In the genomic region with DNA sequence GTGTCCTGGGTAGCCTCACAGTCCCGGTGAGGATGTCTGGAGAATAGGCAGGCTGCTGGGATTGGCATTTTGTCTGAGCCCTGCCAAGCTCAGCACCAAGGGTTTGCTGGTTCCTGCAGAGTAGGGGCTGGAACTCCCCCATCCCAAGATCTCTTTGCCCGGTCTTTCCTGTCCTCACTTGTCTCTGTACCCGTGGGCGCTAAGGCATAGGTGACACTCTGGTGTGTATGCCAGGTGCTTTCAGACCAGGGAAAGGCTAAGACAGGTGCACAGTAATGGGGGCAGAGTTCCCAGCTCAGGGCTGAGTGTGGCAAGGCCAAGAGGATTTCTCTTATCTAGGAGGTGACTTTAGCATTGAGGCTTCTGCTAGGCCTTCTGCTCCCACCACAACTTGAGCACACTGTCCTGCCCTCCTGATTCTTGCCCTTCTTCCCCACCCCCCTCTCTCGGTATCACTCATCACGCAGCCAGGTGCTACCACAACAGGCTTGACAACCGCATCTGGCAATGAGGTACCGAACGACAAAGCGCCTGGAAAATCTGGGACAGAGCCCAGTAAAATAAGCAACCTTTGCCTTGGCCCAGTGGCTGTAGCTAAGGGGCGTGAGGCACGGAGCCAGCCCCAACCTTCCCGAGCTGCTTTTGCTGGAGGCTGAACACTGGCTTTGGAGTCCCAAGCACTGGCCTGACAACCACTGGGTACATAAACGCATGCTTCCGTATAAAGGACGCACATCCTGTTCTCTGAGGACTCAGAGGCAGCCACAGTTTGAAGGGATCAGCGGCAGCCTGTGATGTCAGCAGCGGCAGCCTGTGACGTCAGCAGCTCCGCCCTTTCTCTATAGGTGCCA, we compare ENCODE assay signal across 12 mouse cellular contexts. TPM values are rescaled to one million over a fixed set of nuclear protein-coding genes. Genes with fewer than 3 reads are reported as not detected.
A peak's percentile ranks its signal among the peaks of the same experiment; 100 is the strongest.
DNase-seq lines count a peak whose midpoint lies in the region; ATAC-seq lines count a peak whose summit lies in the region.
"Had no signal": no experiment of that assay in that cellular context is flagged by ENCODE, and none has a peak within 500 bp of the region (broad histone marks: within the 10 kb centered on the region; RNA-seq: fewer than 3 reads in every experiment).

No protein-coding gene starts in this region.

- H3K27ac ChIP-seq in forebrain, embryonic 15.5 days (replicated peaks) = no peak overlapping the region
- H3K27ac ChIP-seq: midbrain, embryonic 13.5 days; neural tube, embryonic 15.5 days had no signal

- no peak for ATAC-seq in megakaryocyte-erythroid progenitor cell, adult 5-6 weeks (replicated peaks; ENCODE audit: low FRiP score, low TSS enrichment, poor library complexity, severe bottlenecking)
- no peak for ATAC-seq in forebrain, embryonic 15.5 days (replicated peaks)
- ATAC-seq: hindbrain, embryonic 16.5 days; midbrain, embryonic 13.5 days had no signal

- H3K36me3 ChIP-seq in forebrain, embryonic 15.5 days = no peaks in the 10 kb centered on the region
- H3K36me3 ChIP-seq: midbrain, embryonic 13.5 days; neural tube, embryonic 15.5 days had no signal

- H3K9me3 ChIP-seq in forebrain, embryonic 15.5 days = no peaks in the 10 kb centered on the region
- H3K9me3 ChIP-seq: midbrain, embryonic 13.5 days; neural tube, embryonic 15.5 days had no signal

- 87% methylated on average over 20 of the region's 20 CpGs for WGBS in forebrain, embryonic 15.5 days

- H3K4me3 ChIP-seq in forebrain, embryonic 15.5 days = no peak overlapping the region
- H3K4me3 ChIP-seq: midbrain, embryonic 13.5 days; neural tube, embryonic 15.5 days had no signal

- H3K9ac ChIP-seq in forebrain, embryonic 15.5 days (replicated peaks) = no peak overlapping the region
- H3K9ac ChIP-seq: midbrain, embryonic 13.5 days; neural tube, embryonic 15.5 days had no signal

- H3K4me2 ChIP-seq in forebrain, embryonic 15.5 days (replicated peaks) = no peak overlapping the region
- H3K4me2 ChIP-seq: midbrain, embryonic 13.5 days; neural tube, embryonic 15.5 days had no signal

- DNase-seq in cerebellum, postnatal 14 days = peak; percentile 17 to 37
- DNase-seq in cerebellum, postnatal 36 days = no peak
- peak; percentile 32 for DNase-seq in thymus, postnatal 4 days
- no peak for DNase-seq in thymus, postnatal 25 days
- peak; percentile 75 to 88 for DNase-seq in kidney, postnatal 25 days
- no peak for DNase-seq in adipocyte (ENCODE audit: low spot score)

- H3K27me3 ChIP-seq in forebrain, embryonic 15.5 days = peaks cover 25% of the 10 kb centered on the region; the same call in 1 of the 2 replicates

- 0 out of 2 replicates have a peak, but pooled peaks cover 6% of the 10 kb centered on the region for H3K4me1 ChIP-seq in forebrain, embryonic 15.5 days

RNA-seq across cellular contexts. Expression of a gene that starts 4.0 kb away (rescaled TPM):
- 0.82 and 1.7 TPM in 2 replicates for total RNA-seq in megakaryocyte-erythroid progenitor cell, adult 5-6 weeks (2014; fragmentation: Nextera tagmentation)
- total RNA-seq in megakaryocyte-erythroid progenitor cell, adult 5-6 weeks (2017) = not detected in 2 replicates
- polyA plus RNA-seq in forebrain, embryonic 15.5 days (2015; fragmentation: Nextera tagmentation; extraction: Ambion mirVana) = 0.42 and 0.61 TPM in 2 replicates
- total RNA-seq: common myeloid progenitor, adult 5-6 weeks had no signal

RNA-seq across cellular contexts. Expression of a gene that starts 11.4 kb away (rescaled TPM):
- total RNA-seq in megakaryocyte-erythroid progenitor cell, adult 5-6 weeks (2014; fragmentation: Nextera tagmentation) = 75.6 and 75.9 TPM in 2 replicates
- 15.7 and 32.3 TPM in 2 replicates for total RNA-seq in megakaryocyte-erythroid progenitor cell, adult 5-6 weeks (2017)
- polyA plus RNA-seq in forebrain, embryonic 15.5 days (2015; fragmentation: Nextera tagmentation; extraction: Ambion mirVana) = 259 and 263 TPM in 2 replicates

RNA-seq across cellular contexts. Expression of a gene that starts 37.9 kb away (rescaled TPM):
- not detected in 2 replicates for total RNA-seq in megakaryocyte-erythroid progenitor cell, adult 5-6 weeks (2014; fragmentation: Nextera tagmentation)
- total RNA-seq in megakaryocyte-erythroid progenitor cell, adult 5-6 weeks (2017) = not detected in 2 replicates
- polyA plus RNA-seq in forebrain, embryonic 15.5 days (2015; fragmentation: Nextera tagmentation; extraction: Ambion mirVana) = 6.1 and 6.2 TPM in 2 replicates
- total RNA-seq: common myeloid progenitor, adult 5-6 weeks had no signal

RNA-seq across cellular contexts. Expression of a gene that starts 49.9 kb away (rescaled TPM):
- total RNA-seq in megakaryocyte-erythroid progenitor cell, adult 5-6 weeks (2014; fragmentation: Nextera tagmentation) = 6.4 and 10.6 TPM in 2 replicates
- total RNA-seq in megakaryocyte-erythroid progenitor cell, adult 5-6 weeks (2017) = 1.6 and 5.4 TPM in 2 replicates
- 6.5 and 7.7 TPM in 2 replicates for polyA plus RNA-seq in forebrain, embryonic 15.5 days (2015; fragmentation: Nextera tagmentation; extraction: Ambion mirVana)

Comparison
In these comparisons a context has a peak if more than half of its experiments do, and no peak if none do; other contexts are left out.
1. DNase-seq: peak in cerebellum, postnatal 14 days (2 of 2), thymus, postnatal 4 days (single experiment) and kidney, postnatal 25 days (2 of 2); none in cerebellum, postnatal 36 days (0 of 2), thymus, postnatal 25 days (single experiment) and adipocyte (single experiment).